Mouse (Mus musculus): Measurements from ENCODE around the gene Col23a1.

DNA sequence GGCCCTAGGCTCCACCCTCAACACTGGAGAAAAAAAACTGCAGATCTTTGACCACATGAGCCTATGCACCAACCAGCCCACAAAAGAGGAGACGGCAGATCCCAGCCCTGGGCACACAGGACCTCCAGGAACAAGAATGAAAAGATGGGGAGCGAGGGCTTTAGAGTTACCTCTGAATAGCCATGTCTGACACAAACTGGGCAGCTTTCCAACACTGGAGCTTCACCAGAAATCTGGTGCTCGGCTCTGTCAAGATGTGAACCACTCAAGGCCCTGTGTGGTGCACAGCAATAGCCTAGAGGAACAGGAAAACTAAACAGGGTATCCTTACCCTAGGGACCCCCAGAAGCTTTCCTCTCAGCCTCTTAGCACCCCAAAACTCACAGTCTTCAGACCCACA lies 215.2 kb downstream of the Col23a1 start:
- TF ChIP-seq CTCF (conservative IDR thresholded peaks at IDR 0.05; ENCODE audit: insufficient read depth, insufficient read length, low read depth, low read length) (no peak), POLR2A (IDR thresholded peaks at IDR 0.05; ENCODE audit: low read depth, low read length) (no peak)

Data from kidney, adult 2 months (tissue).